Mouse (Mus musculus) left cerebral cortex, adult 8-10 months (tissue): Measurements from ENCODE around the gene Tmem243. TPM values are rescaled to one million over a fixed set of nuclear protein-coding genes. Genes with fewer than 3 reads are reported as not detected.
"Not testable (repeated sequence)": the region's sequence is repeated elsewhere in the genome, so short reads cannot be mapped to it uniquely, and the experiment has no call there.

Source experiments
- DNase-seq, 2 experiments: peaks; one replicate each; pipeline ENCODE4 v3.0.0; 2022; ENCODE audit warnings: low spot score in 2 of 2
- total RNA-seq, 4 experiments: library from RNA; stranded (reverse); gene quantifications; 2 replicates each; pipeline ENCODE4 v1.2.4; 2022

Gene Tmem243
- total RNA-seq, 4 experiments from 2014 or later: 11.4 to 16.5 (median 12.9) TPM

- DNase-seq: not testable (repeated sequence)
Observed at GRCm38 (mm10) chr5:9169328-9170005, 69.0 kb downstream of the Tmem243 start.

- DNase-seq: no peak
Observed at GRCm38 (mm10) chr5:9173295-9173694, 72.8 kb downstream of the Tmem243 start.

GRCm38 (mm10) chr5:9186467-9186866, 86.0 kb downstream of the Tmem243 start:
- DNase-seq: no peak

Other genes with a start within 250 kb of the Tmem243 start
- 1 to 10 TPM; 4.7 to 5.5 (median 4.9) TPM for gene Abcb4, start 207.0 kb upstream of the Tmem243 start, total RNA-seq
- gene Crot, start 103.3 kb upstream of the Tmem243 start, total RNA-seq: 10 to 100 TPM; 22.8 to 25.3 (median 23.7) TPM
- gene Dmtf1, start 61.1 kb downstream of the Tmem243 start, total RNA-seq: 10 to 100 TPM; 45.1 to 51.5 (median 46.7) TPM
- 10 to 100 TPM; 36.3 to 43.2 (median 40.0) TPM for gene 9330182L06Rik, start 165.4 kb downstream of the Tmem243 start, total RNA-seq